Mouse (Mus musculus): Measurements from ENCODE around the gene Bche.

Bche gene

DNA sequence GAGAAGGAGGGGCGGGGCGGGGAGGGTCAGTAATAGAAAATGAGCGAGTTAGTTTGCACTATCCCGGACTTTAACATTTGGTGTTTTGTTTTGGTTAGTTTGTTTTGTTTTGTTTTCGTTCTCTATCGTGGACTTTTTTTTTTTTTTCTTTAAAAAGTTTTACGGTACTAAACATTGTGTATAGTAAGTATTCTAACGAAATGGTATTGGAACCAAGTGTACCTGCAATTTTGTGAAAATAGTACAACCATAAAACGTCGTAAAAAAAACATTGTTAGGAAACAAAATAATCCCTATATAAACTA lies at the start of gene Bche:
Gene Bche (minus strand): TSS at position 6 of the 305 bp plus-strand sequence.
- no peak for DNase-seq (ENCODE audit: low spot score)

DNA sequence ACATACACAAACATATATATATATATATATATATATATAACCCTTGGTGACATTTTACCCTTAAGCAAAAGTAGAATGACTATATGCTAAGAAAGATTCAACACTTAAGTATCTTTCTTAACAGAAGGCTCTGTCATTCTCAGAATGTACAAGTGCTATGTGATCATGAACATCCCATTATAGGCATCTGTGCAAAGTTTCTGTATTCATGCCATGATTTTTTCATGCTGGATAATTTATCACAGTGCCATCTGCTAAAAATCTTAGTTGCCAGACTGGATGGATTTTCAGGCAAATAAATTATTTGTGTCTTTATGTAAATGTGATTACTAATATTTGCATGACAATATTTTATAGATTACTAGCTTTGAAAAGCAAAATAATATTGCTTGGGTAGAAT lies 33.8 kb upstream of the Bche start:
- no peak for DNase-seq (ENCODE audit: low spot score)

GRCm38 (mm10) chr3:73731677-73732076 lies 23.5 kb upstream of the Bche start:
- DNase-seq (ENCODE audit: low spot score): no peak

- DNase-seq (ENCODE audit: low spot score): no peak
Observed at GRCm38 (mm10) chr3:73729511-73729910, 21.3 kb upstream of the Bche start.

GRCm38 (mm10) chr3:73725711-73726110 lies 17.5 kb upstream of the Bche start:
- no peak for DNase-seq (ENCODE audit: low spot score)

DNA sequence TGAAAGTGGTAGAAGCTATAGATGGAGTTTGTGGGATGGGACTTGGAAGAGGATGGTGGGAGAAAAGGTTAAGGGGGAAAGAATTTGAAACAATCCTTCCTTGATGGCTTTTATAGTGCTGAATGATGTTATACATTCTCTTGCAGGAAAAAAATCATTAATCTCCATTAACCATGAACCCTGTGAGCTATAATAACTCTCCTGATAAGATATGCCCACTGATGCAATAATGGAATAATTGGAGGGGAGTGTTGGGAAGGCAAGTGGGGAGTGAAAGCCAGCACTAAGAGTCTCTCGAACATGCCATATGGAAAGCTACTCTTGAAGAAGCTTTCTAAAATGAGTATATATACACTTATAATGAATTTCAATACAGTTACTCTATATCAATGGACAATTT lies 16.7 kb upstream of the Bche start:
- DNase-seq (ENCODE audit: low spot score): no peak

DNA sequence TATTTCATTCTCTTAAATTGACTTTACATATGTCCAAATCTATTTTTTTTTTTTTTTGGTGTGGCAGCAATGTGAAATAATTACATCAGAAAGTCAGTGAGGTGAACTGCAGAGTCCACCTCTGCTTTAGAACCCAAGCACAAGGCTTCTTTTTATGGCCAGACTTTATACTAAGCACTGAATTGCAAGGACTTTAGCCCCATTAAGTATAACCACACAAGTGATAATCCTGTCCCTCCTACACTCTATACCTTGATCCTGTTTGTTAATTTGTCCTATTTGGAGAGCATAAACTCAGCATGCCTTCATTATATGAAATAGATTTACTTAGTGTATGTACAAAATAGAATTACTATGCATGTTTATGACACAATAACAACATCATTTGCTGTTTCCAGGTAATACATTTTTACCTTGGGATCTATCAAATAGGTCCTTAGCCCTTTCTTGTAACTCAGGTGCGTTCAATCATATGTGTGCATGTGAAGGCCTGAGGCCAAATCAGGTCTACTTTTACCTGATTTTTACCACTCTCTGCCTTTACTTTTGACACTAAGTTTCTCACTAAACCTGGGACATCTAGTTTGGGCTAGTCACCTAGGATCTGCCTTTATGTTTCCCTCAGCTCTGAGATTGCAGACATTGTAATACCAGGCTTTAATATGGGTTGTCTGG lies 9.5 kb upstream of the Bche start:
- DNase-seq (ENCODE audit: low spot score): no peak

DNA sequence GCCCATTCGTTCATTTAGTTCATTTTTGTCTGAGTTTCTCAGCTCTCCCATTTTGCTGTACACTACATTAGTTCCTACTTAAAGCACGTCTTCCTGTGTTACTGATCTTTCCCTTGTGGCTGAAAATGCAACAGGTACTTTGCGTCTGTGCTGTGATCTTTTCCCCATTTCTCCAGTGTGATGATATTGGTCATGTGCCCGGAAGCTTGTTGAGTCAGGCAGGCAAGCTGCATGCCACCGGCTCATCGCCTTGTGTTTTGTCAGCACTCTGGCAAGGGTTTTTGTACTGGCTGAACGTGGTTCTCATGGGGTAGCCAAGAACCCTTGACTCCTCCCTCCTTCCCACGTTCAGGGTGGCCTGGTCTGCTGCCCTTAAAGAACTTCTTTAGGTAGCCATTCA lies 1.7 kb upstream of the Bche start:
- DNase-seq (ENCODE audit: low spot score): no peak

DNA sequence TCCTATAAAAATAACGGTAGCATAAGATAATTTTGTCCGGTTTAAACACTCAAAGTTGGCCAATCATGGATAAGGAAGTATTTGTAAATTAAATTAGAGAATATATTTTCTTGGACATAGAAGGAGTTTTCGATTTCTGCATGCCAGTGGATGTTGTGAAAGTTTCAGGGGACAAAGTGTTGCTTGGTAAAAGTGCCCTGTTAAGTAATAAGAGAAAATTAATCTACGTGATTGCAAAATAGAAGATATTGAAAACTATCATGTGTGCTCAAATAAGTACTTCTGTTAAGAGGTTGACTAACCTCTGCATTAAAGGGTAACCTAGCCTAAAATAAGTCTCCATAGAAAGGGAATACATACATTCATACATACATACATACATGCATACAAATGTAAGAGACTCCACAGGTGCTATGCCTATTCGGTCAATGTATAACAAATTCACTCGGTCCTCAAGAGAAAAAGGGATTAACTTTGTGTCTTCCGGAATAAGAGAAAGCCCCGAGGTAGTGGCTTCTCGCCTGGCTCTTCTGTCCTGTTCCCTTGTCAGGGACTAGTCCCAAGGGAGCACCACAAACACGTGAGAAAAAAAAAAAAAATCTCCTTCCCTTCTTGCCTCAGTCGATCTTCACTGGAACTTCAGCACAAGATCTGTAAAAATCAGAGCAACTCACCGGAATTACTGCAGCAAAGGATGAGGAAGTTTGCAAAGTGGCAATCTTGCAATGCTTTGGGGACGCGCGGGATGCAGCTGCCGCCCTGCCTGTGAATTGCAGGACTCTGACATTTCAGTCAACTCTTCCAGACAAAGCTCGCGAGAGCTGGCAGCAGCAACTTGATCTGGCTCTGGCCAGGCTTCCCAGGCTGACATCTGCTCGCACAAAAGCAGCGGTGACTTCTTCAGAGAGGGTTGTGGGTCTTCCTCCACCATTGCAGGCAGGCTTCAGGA lies 480 bp downstream of the Bche start:
- peak; percentile 68 for DNase-seq (ENCODE audit: low spot score)

DNA sequence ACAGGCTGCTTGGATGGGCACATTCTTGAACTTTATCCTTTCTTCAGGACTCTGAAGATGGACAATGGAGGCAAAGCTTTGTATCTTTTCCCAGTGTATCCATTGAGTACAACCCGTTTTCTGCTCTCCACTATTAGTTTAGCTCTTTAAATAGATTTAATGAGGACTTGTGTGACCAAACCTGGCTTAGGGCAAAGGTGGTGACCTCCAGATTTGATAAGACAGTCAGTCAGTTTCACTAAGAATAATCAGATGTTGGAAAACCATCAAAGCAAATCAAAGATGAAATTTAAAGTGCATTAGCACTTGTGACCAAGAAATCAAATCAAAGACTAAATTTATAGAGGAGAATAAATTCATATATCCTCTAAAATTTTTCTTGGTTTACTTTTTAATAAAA lies 1.7 kb downstream of the Bche start:
- DNase-seq (ENCODE audit: low spot score): no peak

GRCm38 (mm10) chr3:73698889-73699288 lies 9.3 kb downstream of the Bche start:
- no peak for DNase-seq (ENCODE audit: low spot score)

DNA sequence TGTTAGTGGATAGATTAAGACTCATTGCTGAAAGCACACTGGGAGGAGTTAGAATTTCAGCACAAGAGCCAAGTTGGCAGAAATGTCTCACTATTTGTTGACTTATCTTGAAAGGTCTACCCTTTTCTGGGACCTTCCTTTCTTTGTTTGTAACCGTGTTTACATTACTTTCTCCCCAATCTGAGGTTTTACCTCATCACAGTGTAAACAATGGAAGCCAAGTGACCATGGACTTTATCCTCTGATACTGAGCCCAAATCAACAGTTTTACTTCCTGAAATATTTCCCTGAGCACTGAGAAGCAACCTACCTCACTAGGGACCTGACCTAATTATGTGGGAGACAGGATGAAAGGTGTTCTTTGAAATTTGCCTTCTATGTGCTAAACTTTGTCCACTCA lies 34.9 kb downstream of the Bche start:
- DNase-seq (ENCODE audit: low spot score): no peak

GRCm38 (mm10) chr3:73668172-73668571 lies 40.0 kb downstream of the Bche start:
- DNase-seq (ENCODE audit: low spot score): peak; percentile 7

DNA sequence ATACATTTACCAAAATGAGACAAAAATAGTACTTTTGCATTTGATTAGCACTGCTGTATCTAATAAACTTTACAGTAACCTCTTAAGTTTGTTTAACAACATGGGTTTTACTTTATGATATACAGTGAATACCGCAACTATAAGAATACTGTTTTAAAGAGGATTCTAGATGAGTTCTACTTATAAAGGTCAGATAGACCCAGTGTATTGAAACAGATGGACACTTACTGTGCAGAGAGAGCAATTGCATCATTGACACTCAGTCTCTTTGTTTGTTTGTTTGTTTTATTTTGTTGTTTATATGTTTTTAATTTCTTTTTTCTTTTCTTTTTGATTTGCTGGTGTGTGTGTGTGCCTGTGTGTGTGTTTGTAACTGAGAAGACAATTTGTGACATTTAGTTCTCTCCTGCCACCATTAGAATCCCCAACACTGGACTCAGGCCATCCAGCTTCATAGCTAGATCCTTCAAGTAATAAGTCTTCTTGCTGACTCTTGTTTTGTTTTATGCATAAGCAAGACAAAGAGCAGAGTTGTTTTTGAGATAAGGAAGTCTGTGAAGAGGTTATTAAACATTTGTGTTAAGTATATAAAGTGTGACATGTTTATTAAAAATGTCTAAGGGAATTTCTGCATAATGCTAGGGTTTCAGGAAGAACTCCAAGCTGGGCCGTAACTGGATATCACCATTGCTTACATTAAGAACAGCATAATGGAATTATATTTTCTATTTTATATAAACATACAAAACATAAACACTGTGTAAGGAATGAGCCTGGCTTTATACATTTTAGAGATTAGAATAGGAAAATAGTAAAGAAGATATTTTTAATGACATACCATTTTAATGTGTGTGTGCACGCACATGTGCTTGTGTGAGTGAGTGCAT lies 40.7 kb downstream of the Bche start:
- no peak for DNase-seq (ENCODE audit: low spot score)

GRCm38 (mm10) chr3:73650281-73650680 lies 57.9 kb downstream of the Bche start:
- DNase-seq (ENCODE audit: low spot score): no peak

- DNase-seq (ENCODE audit: low spot score): no peak
Observed at GRCm38 (mm10) chr3:73647064-73647463, 61.2 kb downstream of the Bche start.

- no peak for DNase-seq (ENCODE audit: low spot score)
Observed at GRCm38 (mm10) chr3:73611421-73611820, 96.8 kb downstream of the Bche start.

GRCm38 (mm10) chr3:73591757-73592533 lies 116.3 kb downstream of the Bche start:
- DNase-seq (ENCODE audit: low spot score): no peak
